Mouse (Mus musculus) cerebellum, postnatal 36 days (tissue): ENCODE data around the gene Sncg.
"Not testable (repeated sequence)": the region's sequence is repeated elsewhere in the genome, so short reads cannot be mapped to it uniquely, and the experiment has no call there.

Experiments used
- DNase-seq, 2 experiments: peaks; one replicate each; pipeline ENCODE4 v3.0.0; 2021 to 2022; ENCODE audit warnings: mixed read lengths in 2 of 2

Gene Sncg

DNA sequence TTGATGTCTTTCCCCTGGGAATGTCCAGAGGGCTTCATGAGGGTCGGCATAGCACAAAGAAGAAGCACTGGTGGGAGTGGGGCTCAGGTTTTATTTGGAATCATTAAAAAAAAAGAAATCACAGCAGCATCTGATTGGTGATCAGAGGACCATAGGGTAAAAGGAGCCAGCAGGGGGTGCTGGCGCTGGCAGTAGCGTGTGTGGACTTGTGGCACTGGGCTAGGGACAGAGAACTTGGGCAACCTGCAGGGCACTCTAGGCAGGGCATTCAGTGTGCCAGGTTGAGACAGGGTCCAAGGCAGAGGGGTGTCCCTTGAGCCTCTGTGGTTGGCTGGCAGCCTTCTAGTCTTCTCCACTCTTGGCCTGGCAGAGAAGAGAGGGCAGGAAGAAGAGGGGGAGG is 4.4 kb downstream of the Sncg start:
- DNase-seq = no peak

DNA sequence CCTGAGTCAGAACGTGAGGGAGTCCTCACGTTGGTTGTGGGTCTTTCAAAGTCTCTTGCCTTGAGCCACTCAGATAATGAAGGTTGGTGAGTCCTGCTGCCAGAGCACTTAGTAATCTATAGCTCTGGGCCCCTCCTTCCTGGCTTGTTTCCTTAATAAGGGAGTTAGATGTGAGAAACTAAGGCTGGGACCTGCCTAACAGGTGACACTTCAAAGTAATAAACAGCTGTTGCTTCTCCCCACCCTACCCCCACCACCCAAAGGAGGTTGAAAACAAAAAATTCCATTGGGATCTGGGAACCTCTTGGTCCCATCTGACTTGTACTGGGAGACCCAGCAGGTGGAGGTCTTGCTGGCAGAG is 9.5 kb downstream of the Sncg start:
- no peak for DNase-seq

DNA sequence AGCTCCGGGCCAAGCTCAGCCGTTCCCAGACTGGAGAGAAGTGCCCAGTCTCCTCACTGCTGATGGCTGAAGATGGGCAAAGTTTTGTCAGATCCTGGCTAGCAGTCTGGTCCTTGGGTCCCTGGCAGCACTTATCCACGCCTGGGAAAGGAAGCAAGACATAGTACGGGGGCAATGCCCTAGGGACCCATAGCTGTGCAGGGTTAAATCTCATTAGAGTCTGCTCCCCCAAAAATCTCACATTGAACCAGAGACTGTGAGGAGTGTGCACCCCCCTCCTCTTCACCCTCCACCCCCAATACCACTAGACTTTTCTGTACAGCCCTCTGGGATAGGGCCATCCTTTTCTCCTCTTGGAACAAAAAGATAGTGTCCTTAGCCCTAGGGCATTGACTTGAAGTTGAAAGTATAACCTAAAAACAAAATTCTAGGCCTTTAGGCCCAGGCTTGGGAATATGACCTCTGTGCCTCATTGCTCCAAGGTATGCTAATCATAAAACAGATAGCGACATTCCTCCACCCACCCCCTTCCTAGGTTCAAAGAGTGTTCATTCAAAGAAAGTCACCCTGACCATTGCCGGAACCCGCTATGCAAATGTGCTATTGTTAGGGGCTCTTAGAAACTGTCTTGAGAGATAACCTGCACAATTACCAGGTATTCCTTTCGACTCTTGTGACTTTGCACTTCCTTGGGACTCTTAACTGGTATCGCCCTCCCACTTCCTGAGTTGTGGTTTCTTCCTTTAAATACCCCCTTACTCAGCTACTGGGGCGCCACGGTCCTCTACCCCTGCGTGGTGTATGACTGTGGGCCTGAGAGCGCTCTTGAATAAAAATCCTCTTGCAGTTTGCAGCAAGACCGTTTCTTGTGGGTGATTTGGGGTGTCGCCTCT is 10.1 kb downstream of the Sncg start:
- not testable (repeated sequence) for DNase-seq

DNA sequence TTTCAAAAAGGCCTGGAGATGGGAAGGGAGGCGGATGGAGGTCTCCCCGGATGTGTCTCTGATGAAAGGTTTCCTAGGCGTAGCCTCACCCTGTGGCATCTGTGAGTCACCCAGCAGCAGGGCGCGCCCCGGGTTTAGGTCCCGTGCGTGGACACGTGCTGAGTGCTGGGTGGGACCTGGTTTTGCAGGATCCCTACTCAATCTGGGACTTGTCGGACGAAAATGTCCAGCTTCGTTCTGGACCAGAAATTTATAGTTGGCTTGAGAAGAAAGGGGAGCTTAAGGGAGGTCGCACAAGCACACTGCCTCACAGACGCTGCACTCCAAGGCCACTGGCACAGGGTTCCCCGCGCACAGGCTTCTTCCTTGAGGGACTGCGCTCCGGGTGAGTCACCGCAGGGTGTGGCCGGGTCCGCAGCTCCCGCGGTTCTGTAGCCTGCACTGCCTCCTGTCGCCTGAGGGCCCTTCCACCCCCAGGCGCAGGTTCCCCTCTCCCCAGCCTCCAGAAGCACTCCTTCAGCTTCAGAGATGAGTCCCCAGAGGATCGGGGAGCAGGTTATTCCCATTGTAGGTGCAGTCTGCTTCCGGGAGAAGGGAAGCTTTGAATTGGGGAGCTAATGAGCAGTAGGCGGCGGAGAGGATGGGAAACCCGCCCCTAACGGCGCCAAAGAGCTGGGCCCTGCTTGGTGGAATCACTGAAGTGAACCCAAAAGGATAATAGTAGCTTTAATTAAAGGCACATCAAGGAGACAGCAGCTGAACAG is 10.9 kb downstream of the Sncg start:
- peak; percentile 55 to 65 for DNase-seq

DNA sequence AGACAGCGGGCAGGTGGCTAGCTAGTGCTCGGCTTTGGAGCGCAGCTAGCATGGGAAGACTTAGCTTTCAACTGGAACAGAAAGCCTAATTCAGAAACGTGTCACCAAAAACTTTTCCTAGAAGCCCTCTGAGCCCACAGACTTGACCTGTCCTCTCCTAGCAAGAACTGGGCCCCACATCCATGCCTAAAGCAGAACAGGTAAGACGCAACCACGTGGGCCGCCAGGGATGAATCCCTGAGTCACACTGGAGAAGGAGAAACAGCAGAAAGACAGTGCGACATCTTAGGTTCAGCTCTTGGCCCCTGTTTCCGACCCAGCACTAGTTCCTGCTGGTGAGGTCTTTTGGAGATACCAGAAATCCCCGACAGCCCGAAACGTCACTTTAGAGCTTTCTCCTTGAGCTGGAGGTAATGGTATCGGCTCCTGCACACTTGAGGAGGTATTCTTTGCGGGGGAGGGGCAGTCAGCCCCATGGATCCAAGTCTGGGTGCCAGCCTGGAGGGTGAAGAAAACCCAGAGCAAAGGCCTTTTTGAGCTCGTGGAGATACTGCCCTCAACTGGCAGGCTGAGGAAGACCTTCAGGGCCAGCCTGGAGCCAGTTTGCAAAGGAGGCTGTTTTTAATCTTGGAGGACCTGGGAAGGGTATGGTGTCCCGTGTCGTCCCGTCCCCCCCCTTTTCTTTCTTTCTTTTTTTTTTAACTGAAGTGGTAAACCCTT is 11.7 kb downstream of the Sncg start:
- peak; percentile 76 to 79 for DNase-seq

DNA sequence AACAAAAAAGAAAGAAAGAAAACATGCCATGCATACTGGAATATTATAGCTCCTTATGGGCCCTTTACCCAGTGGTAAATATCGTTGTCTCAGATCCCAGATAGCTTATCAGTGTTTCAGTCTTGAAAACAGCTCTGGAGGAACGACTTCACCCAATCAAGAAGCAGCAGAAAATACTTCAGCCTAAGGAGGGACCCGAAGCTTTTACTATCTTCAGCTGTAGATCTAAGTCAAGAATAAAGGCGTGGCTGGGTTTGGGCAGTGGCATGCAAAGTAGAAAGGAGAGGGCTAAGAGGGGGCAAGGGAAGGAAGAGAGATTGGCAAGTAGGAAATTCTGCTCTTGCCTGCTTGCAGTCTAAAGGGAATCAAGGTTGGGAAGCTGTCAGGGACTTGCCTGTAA is 12.5 kb downstream of the Sncg start:
- DNase-seq = no peak

DNA sequence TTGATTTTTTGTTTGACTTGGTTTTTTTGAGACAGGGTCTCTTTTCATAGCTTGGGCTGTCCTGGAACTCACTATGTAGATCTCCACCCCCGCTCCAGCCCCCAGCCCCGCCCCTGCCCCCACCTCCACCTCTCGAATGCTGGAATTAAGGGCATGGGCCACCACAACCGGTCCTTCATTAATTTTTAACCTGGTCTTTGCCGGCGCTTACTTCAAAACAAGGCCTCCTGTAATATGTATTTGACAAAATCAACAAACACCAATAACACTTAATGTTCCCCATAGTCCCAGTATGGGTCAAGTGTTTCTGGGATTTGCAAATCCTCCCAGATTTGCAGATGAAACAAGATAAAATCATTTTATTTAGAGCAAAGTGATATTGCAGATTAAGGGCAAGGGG is 14.3 kb downstream of the Sncg start:
- DNase-seq = no peak

DNA sequence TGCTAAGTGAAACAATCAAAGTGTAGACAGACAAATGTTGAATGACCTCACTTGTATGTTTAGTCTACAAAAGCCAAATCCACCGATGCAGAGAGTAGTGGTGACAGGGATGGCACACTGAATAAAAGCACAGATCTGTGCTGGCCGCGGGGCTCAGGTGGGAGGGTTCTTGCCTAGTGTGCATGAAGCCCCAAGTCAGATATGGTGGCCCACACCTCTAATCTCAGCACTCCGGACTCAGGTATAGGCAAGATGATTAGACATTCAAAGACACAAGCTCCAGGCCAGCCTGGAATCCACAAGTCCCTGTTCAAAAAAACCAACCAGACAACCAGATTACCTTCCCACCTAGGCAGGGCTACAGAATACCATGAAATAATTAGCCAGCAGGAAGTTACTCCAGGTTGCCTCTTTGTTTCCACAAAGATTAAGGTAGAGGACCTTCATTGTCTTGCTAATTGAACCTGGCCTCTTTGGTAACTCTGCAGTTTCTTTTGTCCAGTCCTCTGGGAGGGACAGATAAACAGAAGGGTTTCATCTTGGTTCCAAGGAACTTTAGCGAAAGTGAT is 14.8 kb downstream of the Sncg start:
- no peak for DNase-seq

DNA sequence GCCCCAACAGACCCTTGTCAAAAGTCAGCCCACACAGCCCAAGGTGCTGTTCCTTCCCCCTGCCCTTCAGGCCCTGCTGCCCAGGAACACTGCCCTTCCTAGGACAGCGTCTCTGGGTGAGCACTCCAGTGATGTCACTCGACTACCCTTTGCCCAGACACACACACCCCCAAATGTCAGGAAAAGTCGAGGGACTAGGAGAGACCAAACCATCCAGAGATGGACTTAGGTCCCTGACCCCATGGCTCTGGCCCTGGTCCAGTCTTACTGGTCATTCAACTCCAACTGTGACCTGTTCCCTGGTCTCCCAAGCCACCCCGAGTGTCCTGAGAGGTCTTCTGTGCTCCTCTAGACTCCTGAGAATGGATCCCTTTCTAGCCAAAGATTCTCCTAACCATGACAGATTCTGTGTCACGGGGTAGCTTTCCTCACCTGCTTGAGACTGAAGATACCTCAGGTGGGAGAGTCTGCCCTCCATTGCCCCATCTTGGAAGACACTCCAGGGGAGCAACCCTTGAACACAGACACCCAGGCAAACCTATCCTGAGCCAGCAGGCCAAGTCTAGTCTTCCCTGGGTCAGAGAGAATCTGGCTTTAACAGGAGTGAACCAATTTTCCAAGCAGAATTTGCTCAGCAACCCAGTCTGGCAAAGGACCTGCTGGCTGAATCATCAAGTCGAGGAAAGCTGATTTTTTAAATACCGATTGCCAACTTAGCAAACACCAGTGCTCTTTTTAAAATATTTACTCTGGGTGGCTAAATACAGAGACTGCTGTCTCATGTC is 16.7 kb downstream of the Sncg start:
- no peak for DNase-seq

DNA sequence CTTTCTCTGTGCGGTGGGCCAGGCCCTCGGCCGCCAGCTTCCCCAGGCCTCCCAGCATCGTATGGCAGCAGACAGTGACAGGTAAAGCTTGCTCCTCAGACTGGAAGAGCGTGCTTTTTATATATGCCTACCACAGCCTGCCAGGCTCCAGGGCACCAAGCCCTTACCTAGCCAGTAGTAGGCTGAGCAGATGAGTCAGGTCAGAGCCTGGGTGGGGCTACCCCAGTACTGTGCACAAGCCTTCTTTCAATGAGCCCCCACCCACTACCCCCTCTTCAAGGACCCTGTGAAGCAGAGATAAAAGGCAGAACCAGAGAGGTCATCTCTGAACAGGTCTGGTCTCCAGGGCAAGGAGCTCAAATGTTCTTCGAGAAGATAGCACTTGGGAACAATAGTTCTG is 19.3 kb downstream of the Sncg start, which contains the start of gene Fam25c:
Fam25c (minus strand) TSS at position 133 of the 400 bp plus-strand sequence.
- no peak for DNase-seq

DNA sequence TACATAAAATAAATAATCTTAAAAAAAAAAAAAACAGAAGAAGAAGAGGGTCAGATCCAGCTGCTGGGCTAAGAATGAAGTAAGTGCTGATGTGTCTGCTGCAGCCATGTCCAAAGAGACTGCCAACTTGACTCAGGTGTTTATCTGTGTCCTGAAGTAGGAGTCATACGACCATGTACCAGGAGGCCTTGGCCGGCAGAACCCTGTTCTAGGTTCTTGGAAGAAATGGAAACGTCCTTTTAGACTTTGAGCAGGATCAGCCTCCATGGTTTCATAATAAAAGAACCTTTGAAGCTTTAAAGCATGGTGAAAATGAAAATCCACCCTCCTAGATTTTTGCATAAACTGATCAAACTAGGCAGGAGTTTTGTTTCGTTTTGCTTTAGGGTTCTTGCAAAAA is 20.1 kb downstream of the Sncg start:
- DNase-seq = no peak

DNA sequence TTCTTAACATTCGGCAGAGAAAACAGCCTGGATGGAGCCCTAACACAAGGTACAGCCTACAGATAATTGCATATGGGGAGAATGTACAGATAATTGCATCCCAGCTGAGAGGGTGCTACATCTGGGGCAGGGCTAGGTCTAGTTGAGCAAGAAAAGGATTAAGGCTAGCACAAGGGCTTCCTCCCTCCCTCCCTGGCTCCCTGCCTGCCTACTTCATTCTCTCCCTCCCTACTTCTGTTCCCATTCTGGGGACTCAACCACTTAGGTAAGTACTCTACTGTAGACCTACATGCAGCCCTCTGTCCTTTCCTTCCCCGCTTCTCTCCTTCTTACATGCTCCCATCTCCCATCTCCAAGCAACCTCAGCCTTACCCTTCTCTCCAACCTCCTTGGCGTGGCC is 21.3 kb downstream of the Sncg start:
- DNase-seq = no peak

DNA sequence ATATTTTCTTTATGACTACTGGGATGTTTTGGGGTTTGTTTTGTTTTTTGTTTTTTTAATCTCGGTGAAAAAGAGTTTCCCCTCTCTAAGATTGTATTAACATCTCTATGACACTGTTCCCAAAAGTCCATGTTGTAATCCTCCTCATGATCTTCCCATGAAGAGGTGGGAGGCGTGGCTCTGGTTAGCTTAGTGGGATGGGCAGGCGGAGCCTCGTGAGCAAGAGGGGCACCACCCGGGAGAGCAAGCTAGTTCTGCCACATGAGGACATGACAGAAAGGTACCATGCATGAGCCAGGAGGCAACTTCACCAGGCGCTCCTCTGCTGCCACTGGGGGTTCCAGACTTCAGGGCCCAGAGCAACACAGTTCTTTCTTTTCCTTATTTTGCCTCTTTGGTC is 22.1 kb downstream of the Sncg start:
- DNase-seq = no peak

DNA sequence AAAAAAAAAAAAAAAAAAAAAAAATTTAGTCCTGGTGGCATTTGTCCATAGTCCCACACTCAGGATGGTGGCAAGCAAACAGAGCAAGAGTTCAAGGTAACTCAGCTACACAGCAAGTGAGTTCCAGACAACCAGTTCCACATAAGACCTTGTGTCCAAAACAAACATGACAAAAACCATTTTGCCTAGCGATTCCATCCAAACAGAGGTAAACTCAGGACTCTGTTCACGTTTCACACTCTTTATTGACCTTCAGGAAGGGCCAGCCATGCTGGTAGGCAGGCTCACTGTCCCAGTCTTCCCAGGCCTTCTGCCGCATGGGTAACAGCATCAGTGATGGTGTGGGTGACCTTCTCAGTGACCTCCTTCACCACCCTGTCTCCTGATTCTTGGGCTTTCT is 22.9 kb downstream of the Sncg start:
- no peak for DNase-seq

DNA sequence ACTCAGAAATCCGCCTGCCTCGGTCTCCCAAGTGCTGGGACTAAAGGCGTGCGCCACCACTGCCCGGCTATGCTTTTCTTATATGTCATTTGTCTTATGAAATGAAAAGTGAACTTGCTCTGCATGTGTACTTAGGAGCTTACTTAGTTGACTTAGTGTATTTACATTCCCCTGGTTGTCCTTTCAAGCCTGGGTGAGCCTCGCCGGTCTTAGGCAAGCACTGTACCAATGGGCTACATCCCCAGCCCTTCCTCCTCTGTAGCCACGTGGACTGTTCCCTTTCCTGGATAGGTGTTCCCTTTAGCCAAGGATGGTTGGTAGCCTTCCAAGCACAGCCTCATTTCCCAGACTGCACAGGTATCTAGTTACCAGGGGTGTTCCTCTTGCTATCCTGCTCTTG is 25.6 kb downstream of the Sncg start:
- DNase-seq = no peak

DNA sequence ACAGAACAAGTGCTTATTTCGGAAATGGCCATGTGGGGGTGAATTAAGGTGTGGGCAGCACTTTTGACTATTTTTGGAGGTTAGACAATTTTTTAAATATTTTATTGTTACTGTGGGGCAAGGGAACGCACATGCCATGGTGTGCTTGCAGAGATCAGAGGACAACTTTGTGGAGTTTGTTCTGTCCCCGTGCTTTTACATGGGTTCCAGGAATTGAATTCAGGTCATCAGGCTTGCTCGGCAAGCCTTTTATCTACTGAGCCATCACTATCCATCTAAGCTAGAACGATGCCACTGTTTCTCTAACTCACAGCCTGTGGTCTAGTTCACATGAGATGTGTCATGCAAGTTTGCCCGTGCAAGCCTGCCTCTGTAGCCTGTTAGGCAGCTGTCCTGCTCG is 26.3 kb downstream of the Sncg start:
- no peak for DNase-seq

DNA sequence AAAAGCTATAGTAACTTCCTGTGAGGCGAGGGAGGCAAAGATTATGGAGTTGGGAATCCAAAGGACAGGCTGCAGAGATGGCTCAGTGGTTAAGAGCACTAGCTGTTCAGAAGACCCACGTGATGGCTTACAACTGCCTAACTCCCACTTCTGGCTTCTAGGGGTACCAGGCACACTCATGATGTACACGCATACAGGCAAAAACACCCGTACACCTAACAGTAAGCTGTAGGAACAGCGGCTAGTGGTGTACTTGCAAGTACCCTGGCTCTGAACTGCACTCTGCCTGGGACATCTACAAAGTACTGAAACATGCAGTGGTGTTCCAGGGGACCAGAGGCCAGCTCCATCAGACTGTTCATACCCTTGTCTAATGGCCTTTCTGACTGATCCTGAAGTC is 27.5 kb downstream of the Sncg start:
- no peak for DNase-seq

DNA sequence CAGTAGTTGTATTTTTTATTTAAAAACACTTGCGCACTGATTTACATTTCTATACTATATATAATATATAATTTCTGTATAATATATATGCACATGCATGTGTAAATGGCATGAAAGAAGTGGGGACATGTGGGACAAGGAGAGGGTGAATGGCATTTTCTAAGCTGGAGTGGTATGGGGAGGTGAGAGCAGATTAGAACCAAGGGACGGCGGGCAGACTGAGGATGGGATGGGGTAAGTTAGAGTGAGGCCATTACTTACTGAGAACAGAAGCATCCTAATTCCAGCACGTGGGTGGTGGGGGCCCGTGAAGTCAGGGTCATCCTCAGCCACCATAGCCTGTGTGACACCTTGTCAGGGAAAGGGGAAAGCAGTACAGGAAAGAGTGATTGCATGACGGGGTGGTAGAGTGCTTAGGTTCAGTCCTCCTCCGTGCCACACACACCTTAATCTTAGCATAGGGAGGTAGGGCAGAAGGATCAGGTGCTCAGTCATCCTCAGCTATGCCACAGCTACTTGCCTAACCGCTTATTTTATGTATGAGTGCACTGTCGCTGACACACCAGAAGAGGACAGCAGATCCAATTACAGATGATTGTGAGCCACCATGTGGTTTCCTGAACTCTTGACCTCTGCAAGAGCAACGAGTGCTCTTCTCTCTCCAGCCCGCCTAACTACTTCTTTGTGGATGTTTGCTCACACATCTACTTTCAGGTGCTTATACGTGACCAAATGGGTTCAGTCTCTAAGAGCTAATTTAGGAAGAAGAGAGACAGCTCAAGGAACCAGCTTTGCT is 28.6 kb downstream of the Sncg start:
- DNase-seq = no peak

DNA sequence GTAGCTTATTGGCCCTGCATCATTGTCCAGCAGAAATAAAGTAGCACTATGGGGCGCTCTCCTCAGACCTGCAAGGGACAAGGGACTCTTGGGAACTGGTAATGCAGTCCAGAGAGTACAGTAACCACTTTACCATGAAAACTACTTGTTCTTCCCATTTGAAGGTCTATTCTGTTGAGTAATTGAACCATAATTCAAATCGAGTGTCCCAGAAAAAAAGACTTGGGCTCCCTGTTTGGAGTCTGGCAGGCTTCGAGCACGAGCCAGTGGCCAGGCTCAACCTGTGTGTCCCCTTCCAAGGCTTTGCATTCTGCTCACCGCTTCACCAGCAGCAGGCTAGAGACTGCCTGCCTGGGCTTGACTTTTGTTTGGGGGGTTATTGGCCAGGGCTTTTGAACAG is 30.2 kb downstream of the Sncg start:
- DNase-seq = no peak

DNA sequence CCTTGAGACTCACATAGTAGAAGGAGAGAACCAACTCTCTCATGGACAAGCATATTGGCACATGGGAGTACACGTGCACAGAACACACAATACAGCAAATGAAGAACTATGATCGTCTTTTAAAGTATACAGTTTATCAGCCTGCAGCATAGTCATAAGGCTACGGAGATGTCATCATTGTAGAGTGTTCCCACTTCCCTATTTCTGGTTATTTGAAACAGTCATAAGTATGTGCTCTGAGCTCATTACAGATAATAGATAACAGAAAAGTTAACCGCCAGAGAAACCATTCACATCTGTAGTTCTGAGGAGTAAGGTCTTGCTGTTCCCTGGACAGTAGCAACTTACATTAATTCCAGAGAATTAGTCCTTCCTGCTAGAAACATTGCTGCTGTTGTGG is 31.5 kb downstream of the Sncg start:
- DNase-seq = no peak

DNA sequence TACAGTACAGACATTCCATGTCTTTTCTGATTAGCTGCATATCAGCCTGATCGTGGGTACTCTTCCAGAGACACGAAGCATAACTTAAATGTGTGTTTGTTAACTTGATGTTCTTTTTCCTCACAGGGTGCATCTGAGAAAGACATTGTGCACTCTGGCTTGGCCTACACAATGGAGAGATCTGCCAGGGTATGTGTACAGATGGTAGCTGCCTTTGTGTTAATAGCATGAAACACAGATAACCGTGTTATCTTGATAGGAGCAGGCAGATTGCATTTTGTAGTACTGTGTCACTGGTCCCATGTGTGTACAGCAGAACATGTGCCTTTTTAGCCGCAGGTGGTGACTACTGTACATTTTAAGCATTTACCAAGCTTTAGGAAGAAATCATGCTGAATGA is 32.6 kb downstream of the Sncg start:
- no peak for DNase-seq

DNA sequence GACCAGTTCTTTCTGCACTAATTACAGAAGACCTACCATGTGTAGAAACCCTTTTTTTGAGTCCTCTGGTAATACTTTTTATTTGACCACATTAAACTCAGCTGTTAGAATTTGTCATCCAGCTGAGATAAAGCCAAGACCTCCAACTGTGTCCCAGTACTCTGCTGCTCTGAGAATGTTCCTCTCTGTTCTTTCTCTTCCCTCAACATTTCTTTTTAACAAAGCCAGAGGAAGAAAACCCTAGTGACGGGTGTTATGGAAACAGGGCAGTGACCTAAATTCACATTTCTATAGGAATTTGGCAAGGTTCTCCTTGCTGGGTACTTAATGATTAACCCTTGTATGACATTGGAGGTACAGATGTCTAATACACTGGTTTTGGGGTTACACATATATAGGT is 35.1 kb downstream of the Sncg start:
- no peak for DNase-seq
